Mouse (Mus musculus): ENCODE results near the gene Gm45785.
"Not testable (repeated sequence)": the region's sequence is repeated elsewhere in the genome, so short reads cannot be mapped to it uniquely, and the experiment has no call there.

Gene Gm45785

DNA sequence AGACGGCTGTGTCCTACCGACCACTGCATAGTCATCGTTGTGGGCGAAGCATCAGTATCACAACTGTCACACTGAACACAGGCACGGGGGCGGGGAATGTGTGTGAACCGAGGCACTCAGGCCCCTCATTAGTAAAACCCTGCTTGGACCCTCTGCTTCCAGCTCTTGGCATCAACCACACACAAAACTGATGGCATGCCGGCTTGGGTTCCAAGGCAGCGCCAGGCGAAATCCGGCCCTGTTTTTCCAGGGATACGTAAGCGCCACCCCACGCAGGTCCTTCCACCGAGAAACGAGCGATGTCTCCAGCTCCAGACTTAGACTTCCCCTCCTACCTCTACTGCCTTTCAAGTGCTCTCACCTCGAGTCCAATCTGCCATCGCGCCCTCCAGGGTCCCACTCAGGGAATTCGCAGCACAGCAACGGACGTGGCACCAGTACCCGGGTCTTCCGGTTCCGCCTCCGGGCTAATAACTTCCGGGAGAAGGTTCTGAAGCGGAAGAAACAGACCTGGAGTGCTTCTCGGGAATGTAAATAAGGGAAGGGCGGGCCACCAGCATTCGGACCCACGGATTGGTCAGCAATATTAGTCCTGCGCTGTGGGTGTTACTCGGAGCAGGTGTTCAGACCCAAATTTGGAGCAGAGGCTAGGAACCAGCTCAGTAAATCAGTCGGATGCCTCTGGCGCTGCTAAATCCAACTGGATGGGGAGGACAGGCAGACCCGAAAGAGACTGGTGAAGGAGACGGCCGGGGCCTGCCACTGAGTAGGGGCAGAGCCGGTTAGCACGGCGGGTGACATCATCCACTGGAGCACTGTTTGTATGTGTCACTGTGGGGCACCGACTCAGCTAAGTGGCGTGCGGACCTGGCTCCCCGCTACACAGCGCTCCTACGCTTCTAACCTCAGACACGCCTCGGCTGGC, at the start of gene Gm45785:
TSS of gene Gm45785 (minus strand) at position 472 of the 925 bp plus-strand sequence.
- peak; percentile 90 for DNase-seq (ENCODE audit: extremely low spot score, low spot score)

GRCm38 (mm10) chr7:140905642-140906081, 49.5 kb upstream of the Gm45785 start:
- no peak for DNase-seq (ENCODE audit: extremely low spot score, low spot score)

- DNase-seq (ENCODE audit: extremely low spot score, low spot score), result peak; percentile 89
Measured at GRCm38 (mm10) chr7:140903212-140903611, 47.1 kb upstream of the Gm45785 start.

DNA sequence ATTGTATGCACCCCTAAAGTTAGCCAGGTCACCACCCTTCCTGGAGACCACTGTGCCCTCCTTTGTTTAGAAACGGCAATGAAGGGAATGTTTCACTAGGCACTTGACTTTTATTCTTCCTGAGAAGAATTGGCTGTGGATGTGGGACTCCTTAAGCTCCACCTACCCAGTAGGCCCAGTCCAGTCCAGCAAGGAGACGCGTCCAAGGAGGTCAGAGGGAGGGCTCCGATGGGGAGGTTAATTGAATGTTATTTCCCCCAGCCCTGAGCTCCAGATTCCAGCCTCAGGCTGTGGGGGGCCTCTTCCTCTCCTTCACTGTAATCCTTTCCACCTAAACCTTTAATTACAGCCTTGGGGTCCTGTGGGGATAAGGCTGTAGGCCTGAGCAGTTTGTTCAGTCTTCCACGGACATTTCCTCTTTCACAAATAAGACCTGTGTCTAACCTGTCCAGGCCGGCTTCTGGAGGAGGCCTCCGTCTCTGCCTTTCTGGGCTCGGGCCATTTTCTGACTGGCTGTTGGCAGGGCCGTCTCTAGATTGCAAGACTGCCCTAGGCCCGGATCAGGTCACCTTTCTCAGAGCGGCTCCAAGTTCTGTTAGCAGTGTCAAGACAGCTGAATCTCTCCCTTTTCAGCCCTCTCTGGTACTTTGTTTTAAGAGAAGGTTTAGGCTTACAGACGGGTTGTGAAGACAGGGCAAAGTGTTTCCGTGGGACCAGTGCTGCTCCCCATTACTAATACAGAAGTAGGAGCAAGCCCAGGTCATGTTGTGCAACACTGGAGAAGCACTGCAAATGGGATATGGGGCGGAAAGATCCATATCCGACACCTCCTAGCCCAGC, 46.1 kb upstream of the Gm45785 start:
- DNase-seq (ENCODE audit: extremely low spot score, low spot score), result no peak

DNA sequence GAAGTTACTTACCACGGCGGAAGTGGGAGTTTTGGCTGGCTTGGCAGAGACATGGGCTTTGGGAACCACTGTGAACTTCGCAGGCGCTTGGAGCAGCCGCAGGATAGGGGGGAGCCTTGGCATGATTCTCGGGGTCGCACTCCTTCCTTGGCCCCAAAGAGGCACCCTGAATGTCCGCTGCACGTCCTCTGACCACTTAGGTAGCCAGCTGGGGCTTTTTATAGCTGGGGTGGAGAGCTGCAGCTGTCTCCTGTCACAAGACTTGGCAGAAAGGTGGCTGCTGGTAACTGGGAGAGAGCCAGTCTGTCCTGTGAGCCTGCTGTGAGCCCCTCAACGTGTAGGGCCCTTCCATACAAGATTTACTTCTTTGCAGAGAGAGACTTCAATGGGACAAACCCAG, 44.1 kb upstream of the Gm45785 start, which contains the start of gene Cox8b:
TSS of gene Cox8b (minus strand) at position 227 of the 400 bp plus-strand sequence.
- DNase-seq (ENCODE audit: extremely low spot score, low spot score), result no peak

- DNase-seq (ENCODE audit: extremely low spot score, low spot score), result no peak
Measured at GRCm38 (mm10) chr7:140899121-140899520, 43.0 kb upstream of the Gm45785 start.

GRCm38 (mm10) chr7:140897863-140898262, 41.7 kb upstream of the Gm45785 start:
- DNase-seq (ENCODE audit: extremely low spot score, low spot score), result no peak

DNA sequence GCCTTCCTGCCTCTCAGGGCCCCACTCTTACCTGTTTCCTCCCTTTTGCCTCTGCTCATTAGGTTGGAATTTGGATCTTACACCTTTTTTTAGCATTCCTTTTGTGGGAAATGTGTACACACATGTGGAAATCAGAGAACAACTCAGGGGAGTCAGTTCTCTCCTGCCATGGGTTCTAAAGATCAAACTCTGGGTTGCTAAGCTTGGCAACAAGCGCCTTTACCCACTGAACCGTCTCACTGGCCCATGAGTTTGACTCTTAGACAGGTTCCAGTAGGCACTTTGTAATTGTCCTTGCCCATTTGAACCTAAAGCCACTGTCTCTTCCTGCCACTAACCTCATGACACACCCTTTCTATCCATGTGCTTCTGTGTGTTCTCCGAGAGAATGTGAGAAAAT, 38.5 kb upstream of the Gm45785 start:
- no peak for DNase-seq (ENCODE audit: extremely low spot score, low spot score)

GRCm38 (mm10) chr7:140894031-140894430, 37.9 kb upstream of the Gm45785 start:
- DNase-seq (ENCODE audit: extremely low spot score, low spot score), result no peak

DNA sequence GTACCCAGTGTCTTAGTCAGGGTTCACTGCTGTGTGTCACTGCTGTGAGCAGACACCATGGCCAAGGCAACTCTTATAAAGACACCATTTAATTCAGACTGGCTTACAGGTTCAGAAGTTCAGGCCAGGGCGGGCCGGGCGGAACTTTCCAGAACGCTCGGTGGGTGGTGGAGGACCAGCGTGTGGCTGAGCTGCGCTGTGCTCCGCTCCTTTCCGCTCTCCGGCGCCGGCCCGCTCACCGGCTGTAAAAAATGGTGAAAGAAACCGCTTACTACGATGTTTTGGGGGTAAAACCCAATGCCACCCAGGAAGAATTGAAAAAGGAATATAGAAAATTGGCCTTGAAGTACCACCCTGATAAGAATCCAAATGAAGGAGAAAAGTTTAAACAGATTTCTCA, 34.5 kb upstream of the Gm45785 start:
- DNase-seq (ENCODE audit: extremely low spot score, low spot score), result not testable (repeated sequence)

DNA sequence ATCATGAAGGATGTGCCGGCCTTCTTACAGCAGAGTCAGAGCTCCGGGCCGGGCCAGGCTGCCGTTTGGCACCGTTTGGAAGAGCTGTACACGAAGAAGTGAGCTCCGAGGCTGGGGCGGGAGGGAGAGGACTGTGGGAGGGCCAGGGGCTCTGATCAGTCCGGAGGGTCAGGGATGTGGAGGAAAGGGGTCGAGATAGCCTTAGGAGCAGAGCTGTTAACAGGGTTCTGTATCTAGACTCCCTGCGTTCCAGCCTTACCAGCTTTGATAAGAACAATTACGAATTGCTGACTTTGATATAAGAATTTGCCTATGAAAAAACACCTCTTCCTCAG, 26.3 kb upstream of the Gm45785 start:
- no peak for DNase-seq (ENCODE audit: extremely low spot score, low spot score)

- peak; percentile 94 for DNase-seq (ENCODE audit: extremely low spot score, low spot score)
Measured at GRCm38 (mm10) chr7:140881696-140882468, 25.8 kb upstream of the Gm45785 start, which contains the start of the genes Psmd13 and Sirt3. Gene Psmd13, plus strand, starts transcription at chr7:140881968. Gene Sirt3, minus strand, starts transcription at chr7:140882309.

DNA sequence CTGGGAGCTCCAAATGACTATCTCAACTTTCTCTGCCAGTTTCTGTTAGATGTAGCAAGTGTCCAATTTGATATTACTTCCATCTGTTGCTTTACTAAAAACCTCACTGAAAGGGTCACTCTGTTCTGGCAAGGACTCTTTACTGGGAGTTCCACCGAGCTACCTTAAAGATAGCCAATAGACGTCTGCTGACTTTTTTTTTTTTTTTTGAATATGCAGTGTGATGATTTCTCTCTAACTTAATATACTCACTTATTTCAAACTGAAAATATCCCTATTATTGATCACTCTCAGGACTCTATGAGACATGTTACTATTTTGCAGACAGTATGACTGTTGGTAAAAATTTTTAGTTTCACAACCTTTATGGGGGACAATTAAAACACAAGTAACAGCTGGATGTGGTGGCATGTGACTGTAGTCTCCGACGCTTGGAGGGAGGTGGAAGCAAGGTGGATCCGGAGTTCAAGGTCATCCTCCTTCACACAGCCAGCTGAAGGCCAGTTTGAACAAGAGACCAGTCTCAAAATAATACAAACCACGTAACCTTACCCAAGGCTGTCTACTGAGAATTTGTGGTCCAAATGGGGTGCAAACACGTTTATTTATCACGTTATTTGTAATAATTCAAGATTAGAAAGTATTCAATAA, 24.9 kb upstream of the Gm45785 start:
- DNase-seq (ENCODE audit: extremely low spot score, low spot score), result no peak

DNA sequence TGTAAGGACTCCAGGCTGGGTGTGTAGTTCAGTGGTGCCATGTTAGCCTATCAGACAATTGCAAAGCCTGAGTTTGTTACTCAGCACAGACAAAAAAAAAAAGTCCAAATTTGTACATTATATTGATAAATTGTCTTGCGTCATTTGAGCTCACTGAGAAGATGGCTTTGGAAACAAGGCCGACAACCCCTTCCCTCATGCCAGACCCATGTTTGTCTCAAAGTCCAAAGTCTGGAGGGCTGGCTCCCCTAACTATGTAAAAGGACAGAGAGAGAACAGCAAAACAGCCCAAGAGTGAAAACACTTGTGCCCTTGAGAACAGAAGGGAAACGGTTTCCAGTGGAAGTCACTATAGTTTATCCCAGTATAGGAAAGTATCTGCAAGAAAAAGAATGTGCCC, 24.3 kb upstream of the Gm45785 start:
- DNase-seq (ENCODE audit: extremely low spot score, low spot score), result no peak

- DNase-seq (ENCODE audit: extremely low spot score, low spot score), result no peak
Measured at GRCm38 (mm10) chr7:140879355-140879754, 23.2 kb upstream of the Gm45785 start.

- DNase-seq (ENCODE audit: extremely low spot score, low spot score), result no peak
Measured at GRCm38 (mm10) chr7:140877364-140877763, 21.2 kb upstream of the Gm45785 start.

GRCm38 (mm10) chr7:140874224-140874623, 18.1 kb upstream of the Gm45785 start:
- no peak for DNase-seq (ENCODE audit: extremely low spot score, low spot score)

GRCm38 (mm10) chr7:140864761-140865160, 8.6 kb upstream of the Gm45785 start:
- no peak for DNase-seq (ENCODE audit: extremely low spot score, low spot score)

DNA sequence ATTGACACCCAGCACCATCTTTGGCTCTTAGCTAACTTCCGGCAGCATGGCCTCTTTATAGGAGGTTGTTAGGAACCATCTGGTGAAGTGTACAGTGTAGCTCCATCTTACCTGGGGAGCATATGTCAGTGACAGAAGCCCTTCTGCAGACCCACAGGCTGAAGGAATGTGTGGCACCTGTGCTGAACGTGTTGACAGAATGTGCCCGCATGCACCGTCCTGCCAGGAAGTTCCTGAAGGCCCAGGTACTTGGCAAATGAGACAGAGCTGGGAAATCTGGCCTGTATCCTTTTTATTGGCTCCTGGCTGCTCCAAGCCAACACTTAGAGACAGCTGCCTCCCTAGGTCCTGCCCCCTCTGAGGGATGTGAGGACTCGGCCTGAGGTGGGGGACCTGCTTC, 4.6 kb upstream of the Gm45785 start:
- DNase-seq (ENCODE audit: extremely low spot score, low spot score), result no peak

GRCm38 (mm10) chr7:140859997-140860396, 3.9 kb upstream of the Gm45785 start:
- no peak for DNase-seq (ENCODE audit: extremely low spot score, low spot score)

GRCm38 (mm10) chr7:140858746-140859145, 2.6 kb upstream of the Gm45785 start:
- DNase-seq (ENCODE audit: extremely low spot score, low spot score), result no peak

Measured in neural tube, embryonic 10.5 days (tissue).